Comparison of ENCODE assay signal across 8 mouse cellular contexts in the genomic region with DNA sequence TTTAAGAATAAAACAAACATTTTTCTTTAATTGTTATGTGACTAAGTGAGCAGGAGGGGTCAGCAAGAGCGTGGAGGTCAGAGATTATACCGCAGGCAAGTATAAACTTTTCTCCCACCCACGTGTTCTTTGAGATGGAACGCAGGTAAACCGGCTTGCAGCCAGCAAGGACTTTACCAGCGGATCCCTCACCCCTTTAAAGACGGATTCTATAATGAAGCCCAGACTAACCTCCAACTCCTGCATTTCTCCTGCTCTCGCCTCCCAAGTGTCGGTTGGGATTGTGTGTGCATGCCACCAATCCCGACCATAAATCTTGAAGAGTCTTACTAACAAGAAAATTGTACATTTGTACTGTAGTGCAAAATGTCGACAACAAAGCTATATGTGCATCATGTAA.
A peak's percentile ranks its signal among the peaks of the same experiment; 100 is the strongest.
DNase-seq lines count a peak whose midpoint lies in the region; ATAC-seq and TF ChIP-seq lines count a peak whose summit lies in the region.

No protein-coding gene starts in this region.

- 0 out of 2 replicates have a peak overlapping the region, but pooled peaks have one; percentile 6 for H3K4me3 ChIP-seq in heart, embryonic 13.5 days
- no peak overlapping the region for H3K4me3 ChIP-seq in ES-Bruce4 (ENCODE audit: low read depth, low read length)
- no peak overlapping the region for H3K4me3 ChIP-seq in forebrain, embryonic 14.5 days (ENCODE audit: low read depth, low read length)
- no peak overlapping the region for H3K4me3 ChIP-seq in limb, embryonic 15.5 days

- H3K36me3 ChIP-seq in heart, embryonic 13.5 days, result no peaks in the 10 kb centered on the region
- H3K36me3 ChIP-seq in ES-Bruce4 (ENCODE audit: control insufficient read depth, insufficient read depth, low read length, poor library complexity, severe bottlenecking), result no peaks in the 10 kb centered on the region
- no peaks in the 10 kb centered on the region for H3K36me3 ChIP-seq in forebrain, embryonic 14.5 days (ENCODE audit: control insufficient read depth, insufficient read depth, low read length)
- no peaks in the 10 kb centered on the region for H3K36me3 ChIP-seq in limb, embryonic 15.5 days

- no peaks in the 10 kb centered on the region for H3K9me3 ChIP-seq in heart, embryonic 13.5 days
- no peaks in the 10 kb centered on the region for H3K9me3 ChIP-seq in ES-Bruce4 (replicated peaks; ENCODE audit: control insufficient read depth, insufficient read depth, low read length, poor library complexity, severe bottlenecking)
- H3K9me3 ChIP-seq in forebrain, embryonic 14.5 days (replicated peaks; ENCODE audit: control insufficient read depth, low read length), result no peaks in the 10 kb centered on the region
- H3K9me3 ChIP-seq in limb, embryonic 15.5 days, result no peaks in the 10 kb centered on the region

- no peak for TF ChIP-seq POLR2A in ES-Bruce4 (IDR thresholded peaks at IDR 0.05; ENCODE audit: insufficient read depth, low read length)

- no peak for TF ChIP-seq EP300 in ES-Bruce4 (IDR thresholded peaks at IDR 0.05; ENCODE audit: insufficient read depth, low read depth, low read length)

- no peak for TF ChIP-seq CTCF in ES-Bruce4 (IDR thresholded peaks at IDR 0.05; ENCODE audit: low read depth, low read length)

- WGBS in heart, embryonic 13.5 days, result 50% methylated on average over 11 of the region's 11 CpGs
- WGBS in forebrain, embryonic 14.5 days, result 13% methylated on average over 11 of the region's 11 CpGs
- 13% methylated on average over 11 of the region's 11 CpGs for WGBS in limb, embryonic 15.5 days

- peak overlapping the region; percentile 83 for H3K4me2 ChIP-seq in heart, embryonic 13.5 days
- peak overlapping the region; percentile 69 for H3K4me2 ChIP-seq in forebrain, embryonic 14.5 days (ENCODE audit: low read length)
- H3K4me2 ChIP-seq in limb, embryonic 15.5 days, result peak overlapping the region; percentile 10; the same call in 1 of the 2 replicates

- H3K27ac ChIP-seq in heart, embryonic 13.5 days (replicated peaks), result peak overlapping the region; percentile 100
- peak overlapping the region; percentile 97 for H3K27ac ChIP-seq in ES-Bruce4 (ENCODE audit: insufficient read depth, low read length)
- H3K27ac ChIP-seq in forebrain, embryonic 14.5 days (ENCODE audit: low read depth, low read length), result peak overlapping the region; percentile 99
- H3K27ac ChIP-seq in limb, embryonic 15.5 days, result peak overlapping the region; percentile 100

- no peak for DNase-seq in heart, adult 11 months
- DNase-seq in forebrain, embryonic 14.5 days (ENCODE audit: low spot score), result no peak
- DNase-seq in adrenal gland, adult 8-10 months, result no peak
- no peak for DNase-seq in right cerebral cortex, postnatal 25 days
- no peak for DNase-seq in frontal cortex, postnatal 10 days (ENCODE audit: low spot score in 2 of 2)

- H3K27me3 ChIP-seq in heart, embryonic 13.5 days (replicated peaks), result no peaks in the 10 kb centered on the region
- H3K27me3 ChIP-seq in ES-Bruce4 (ENCODE audit: control insufficient read depth, insufficient read depth, low read length, poor library complexity, severe bottlenecking), result no peaks in the 10 kb centered on the region
- no peaks in the 10 kb centered on the region for H3K27me3 ChIP-seq in forebrain, embryonic 14.5 days (replicated peaks; ENCODE audit: control insufficient read depth, insufficient read depth, low read length)
- no peaks in the 10 kb centered on the region for H3K27me3 ChIP-seq in limb, embryonic 15.5 days

- H3K9ac ChIP-seq in heart, embryonic 13.5 days, result peak overlapping the region; percentile 89
- H3K9ac ChIP-seq in ES-Bruce4 (ENCODE audit: low read depth, poor library complexity, severe bottlenecking), result peak overlapping the region; percentile 86
- H3K9ac ChIP-seq in forebrain, embryonic 14.5 days (ENCODE audit: low read length), result peak overlapping the region; percentile 94
- H3K9ac ChIP-seq in limb, embryonic 15.5 days, result no peak overlapping the region

- H3K4me1 ChIP-seq in heart, embryonic 13.5 days, result peaks cover 37% of the 10 kb centered on the region
- peaks cover 3% of the 10 kb centered on the region for H3K4me1 ChIP-seq in ES-Bruce4 (ENCODE audit: control insufficient read depth, insufficient read depth, low read length)
- peaks cover 25% of the 10 kb centered on the region for H3K4me1 ChIP-seq in forebrain, embryonic 14.5 days (ENCODE audit: control insufficient read depth, insufficient read depth, low read length)
- peaks cover 31% of the 10 kb centered on the region for H3K4me1 ChIP-seq in limb, embryonic 15.5 days

- no peak for ATAC-seq in heart, embryonic 13.5 days (ENCODE audit: extremely low read depth, insufficient number of reproducible peaks, low FRiP score, low TSS enrichment)
- ATAC-seq in forebrain, embryonic 14.5 days, result no peak
- no peak for ATAC-seq in limb, embryonic 15.5 days (ENCODE audit: insufficient number of reproducible peaks, low FRiP score, low TSS enrichment, low read depth)

Comparison
In these comparisons a context has a peak if more than half of its experiments do, and no peak if none do; other contexts are left out.
1. H3K4me2 ChIP-seq: peak in every context shown above with its lines; median percentile 83 in heart, embryonic 13.5 days; 69 in forebrain, embryonic 14.5 days; 10 in limb, embryonic 15.5 days.